19 mouse cellular contexts compared by ENCODE assay signal in the genomic region with DNA sequence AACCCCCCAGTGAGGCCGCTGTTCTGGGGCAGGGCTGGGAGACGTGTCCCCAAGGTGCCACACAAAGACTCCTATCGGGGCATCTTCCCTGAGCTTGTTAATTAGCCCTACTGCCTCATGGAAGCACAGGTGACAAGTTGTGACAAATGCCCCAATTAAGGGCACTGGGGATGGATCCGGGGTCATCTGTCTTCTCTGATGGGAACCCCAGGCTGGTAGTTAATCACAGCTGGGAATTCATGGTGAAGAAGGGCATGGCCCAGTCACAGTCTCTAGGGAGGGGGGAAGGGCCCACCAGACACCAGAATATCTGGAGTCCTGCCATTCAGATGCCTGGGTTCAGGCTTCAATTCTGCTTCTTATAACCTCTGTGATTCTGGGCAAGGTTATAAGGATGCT.
A peak's percentile ranks its signal among the peaks of the same experiment; 100 is the strongest.
DNase-seq lines count a peak whose midpoint lies in the region; ATAC-seq lines count a peak whose summit lies in the region.
"Had no signal": no experiment of that assay in that cellular context is flagged by ENCODE, and none has a peak within 500 bp of the region (broad histone marks: within the 10 kb centered on the region; RNA-seq: fewer than 3 reads in every experiment).

No protein-coding gene starts in this region.

- H3K9ac ChIP-seq in kidney, embryonic 16.5 days (replicated peaks; ENCODE audit: low read length): no peak overlapping the region
- H3K9ac ChIP-seq in hindbrain, embryonic 12.5 days: no peak overlapping the region
- H3K9ac ChIP-seq in neural tube, embryonic 12.5 days: no peak overlapping the region
- H3K9ac ChIP-seq: embryonic facial prominence, embryonic 15.5 days; heart, embryonic 15.5 days; liver, embryonic 13.5 days had no signal

- H3K4me1 ChIP-seq in kidney, embryonic 16.5 days (ENCODE audit: insufficient read depth, low read length): peaks cover 11% of the 10 kb centered on the region
- H3K4me1 ChIP-seq in hindbrain, embryonic 12.5 days: peaks cover 25% of the 10 kb centered on the region
- H3K4me1 ChIP-seq in neural tube, embryonic 12.5 days: peaks cover 16% of the 10 kb centered on the region
- H3K4me1 ChIP-seq: embryonic facial prominence, embryonic 15.5 days; liver, embryonic 13.5 days; megakaryocyte, embryonic 14.5 days had no signal

- H3K4me3 ChIP-seq in kidney, embryonic 16.5 days (ENCODE audit: low read length): no peak overlapping the region
- no peak overlapping the region for H3K4me3 ChIP-seq in hindbrain, embryonic 12.5 days
- H3K4me3 ChIP-seq in neural tube, embryonic 12.5 days: no peak overlapping the region
- H3K4me3 ChIP-seq: embryonic facial prominence, embryonic 15.5 days; forebrain, embryonic 10.5 days; heart, embryonic 15.5 days; liver, embryonic 13.5 days; megakaryocyte, embryonic 14.5 days had no signal

- 10% methylated on average over 4 of the region's 4 CpGs for WGBS in kidney, embryonic 16.5 days
- WGBS in hindbrain, embryonic 12.5 days: 9% methylated on average over 4 of the region's 4 CpGs
- 9% methylated on average over 4 of the region's 4 CpGs for WGBS in neural tube, embryonic 12.5 days

- H3K9me3 ChIP-seq in kidney, embryonic 16.5 days (ENCODE audit: low read length): peaks cover 3% of the 10 kb centered on the region; the same call in 1 of the 2 replicates
- H3K9me3 ChIP-seq in hindbrain, embryonic 12.5 days (replicated peaks): no peaks in the 10 kb centered on the region
- no peaks in the 10 kb centered on the region for H3K9me3 ChIP-seq in neural tube, embryonic 12.5 days
- H3K9me3 ChIP-seq: embryonic facial prominence, embryonic 15.5 days; forebrain, embryonic 10.5 days; heart, embryonic 15.5 days had no signal

- no peak overlapping the region for H3K27ac ChIP-seq in kidney, embryonic 16.5 days (ENCODE audit: low read length)
- H3K27ac ChIP-seq in hindbrain, embryonic 12.5 days: peak overlapping the region; percentile 64
- H3K27ac ChIP-seq in neural tube, embryonic 12.5 days: no peak overlapping the region
- H3K27ac ChIP-seq: embryonic facial prominence, embryonic 15.5 days; heart, embryonic 15.5 days; liver, embryonic 13.5 days had no signal

- no peak for DNase-seq in kidney, adult 8-10 months
- DNase-seq in embryo, embryonic 10 days (ENCODE audit: low spot score): peak; percentile 46
- DNase-seq in layer of hippocampus, postnatal 14 days (ENCODE audit: low spot score in 2 of 2): no peak
- no peak for DNase-seq in thymus, postnatal 36 days
- DNase-seq: adrenal gland, adult 8-10 months; B cell, adult 2 months; cerebellum, adult 11-12 months; cerebellum, postnatal 25 days; heart, adult 18-20 months; kidney, adult 18-20 months; liver, embryonic 13.5 days; thymus, postnatal 4 days had no signal

- H3K27me3 ChIP-seq in kidney, embryonic 16.5 days (ENCODE audit: insufficient read depth, low read length): peaks cover 10% of the 10 kb centered on the region; the same call in 1 of the 2 replicates
- peaks cover 26% of the 10 kb centered on the region for H3K27me3 ChIP-seq in hindbrain, embryonic 12.5 days
- H3K27me3 ChIP-seq in neural tube, embryonic 12.5 days (replicated peaks): peaks cover 3% of the 10 kb centered on the region; the same call in 1 of the 2 replicates
- H3K27me3 ChIP-seq: embryonic facial prominence, embryonic 15.5 days; heart, embryonic 15.5 days; megakaryocyte, embryonic 14.5 days had no signal

- H3K4me2 ChIP-seq in kidney, embryonic 16.5 days (replicated peaks; ENCODE audit: low read depth, low read length): no peak overlapping the region
- H3K4me2 ChIP-seq in hindbrain, embryonic 12.5 days (replicated peaks): no peak overlapping the region
- H3K4me2 ChIP-seq in neural tube, embryonic 12.5 days (replicated peaks): no peak overlapping the region
- H3K4me2 ChIP-seq: embryonic facial prominence, embryonic 15.5 days; heart, embryonic 15.5 days; liver, embryonic 13.5 days had no signal

- peak; percentile 37; the same call in 1 of the 2 replicates for ATAC-seq in kidney, embryonic 16.5 days (ENCODE audit: low FRiP score, low TSS enrichment)
- peak; percentile 48; the same call in 1 of the 2 replicates for ATAC-seq in hindbrain, embryonic 12.5 days (ENCODE audit: low FRiP score)
- ATAC-seq in neural tube, embryonic 12.5 days (ENCODE audit: low FRiP score, low read depth): 0 out of 2 replicates have a peak, but pooled peaks have one; percentile 25

- H3K36me3 ChIP-seq in kidney, embryonic 16.5 days (ENCODE audit: insufficient read depth, low read length): no peaks in the 10 kb centered on the region
- H3K36me3 ChIP-seq in hindbrain, embryonic 12.5 days: no peaks in the 10 kb centered on the region
- H3K36me3 ChIP-seq in neural tube, embryonic 12.5 days: no peaks in the 10 kb centered on the region
- H3K36me3 ChIP-seq: embryonic facial prominence, embryonic 15.5 days; forebrain, embryonic 10.5 days; liver, embryonic 13.5 days had no signal
